Mouse (Mus musculus): Measurements from ENCODE around the gene Olfr1123. TPM values are rescaled to one million over a fixed set of nuclear protein-coding genes. Genes with fewer than 3 reads are reported as not detected.

Gene Olfr1123
- polyA plus RNA-seq (2015; fragmentation: Illumina TruSeq; extraction: RNeasy Lipid Tissue Mini Kit (QIAGEN cat#74804); ENCODE audit: insufficient read depth, low replicate concordance), result not detected

DNA sequence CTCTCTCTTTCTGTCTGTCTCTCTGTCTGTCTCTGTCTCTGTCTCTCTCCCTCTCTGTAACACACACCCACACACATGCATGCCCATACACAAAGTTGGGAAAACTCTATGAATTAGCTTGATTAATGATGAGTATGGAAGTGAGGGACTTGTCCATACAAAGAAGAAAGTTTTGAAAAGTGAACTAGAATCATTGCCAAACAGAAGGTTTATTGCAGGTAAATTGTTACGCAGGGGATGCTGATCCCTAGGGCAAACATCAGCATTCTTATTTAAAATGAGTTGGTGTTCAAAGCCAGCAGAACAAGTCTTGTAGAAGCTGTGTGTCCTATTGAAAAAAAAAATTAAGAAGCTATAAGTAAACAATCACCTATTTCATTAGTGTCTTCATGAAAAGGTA lies at the start of gene Olfr1123:
Olfr1123 (plus strand) TSS at position 301 of the 400 bp plus-strand sequence.

DNA sequence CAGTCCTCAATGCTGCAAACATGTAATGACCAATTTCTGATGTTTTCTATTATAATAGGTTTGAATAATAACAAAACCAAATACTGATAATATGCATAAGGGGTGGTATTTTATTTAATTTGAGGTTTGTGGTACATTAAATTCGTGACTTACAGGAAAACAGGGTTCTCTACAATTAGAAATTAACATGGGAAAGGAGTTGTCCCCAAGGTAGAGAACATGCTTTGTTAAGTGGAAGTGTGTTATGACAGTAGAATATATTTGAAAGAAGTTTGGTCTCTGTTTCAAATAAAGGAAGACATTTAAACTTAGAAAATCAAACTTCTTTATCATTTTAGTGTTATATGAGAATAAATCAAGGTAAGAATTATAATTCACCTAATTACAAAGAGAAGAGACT lies 46.8 kb upstream of the Olfr1123 start, which contains the start of gene Olfr1121:
Olfr1121 (plus strand) TSS at position 301 of the 400 bp plus-strand sequence.

DNA sequence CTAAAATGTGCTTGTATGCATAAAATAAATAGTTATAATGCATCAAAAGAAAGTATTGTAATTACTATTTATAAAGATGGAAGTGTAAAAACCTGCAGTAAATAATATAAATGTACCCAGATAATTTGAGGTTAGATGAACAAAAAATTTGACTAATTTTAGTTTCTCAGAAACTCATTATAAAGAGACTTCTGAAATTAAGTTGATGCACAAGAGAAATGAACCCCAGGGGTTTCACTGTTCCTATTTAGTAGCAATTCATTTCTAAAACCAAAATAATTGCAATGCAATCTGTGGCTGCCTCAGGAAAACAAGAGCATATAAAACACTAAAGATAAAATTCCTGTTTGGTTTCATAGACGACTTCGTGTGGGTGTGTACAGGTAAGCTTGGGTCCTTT lies 30.9 kb upstream of the Olfr1123 start, which contains the start of gene Olfr1122:
Olfr1122 (plus strand) TSS at position 301 of the 400 bp plus-strand sequence.

DNA sequence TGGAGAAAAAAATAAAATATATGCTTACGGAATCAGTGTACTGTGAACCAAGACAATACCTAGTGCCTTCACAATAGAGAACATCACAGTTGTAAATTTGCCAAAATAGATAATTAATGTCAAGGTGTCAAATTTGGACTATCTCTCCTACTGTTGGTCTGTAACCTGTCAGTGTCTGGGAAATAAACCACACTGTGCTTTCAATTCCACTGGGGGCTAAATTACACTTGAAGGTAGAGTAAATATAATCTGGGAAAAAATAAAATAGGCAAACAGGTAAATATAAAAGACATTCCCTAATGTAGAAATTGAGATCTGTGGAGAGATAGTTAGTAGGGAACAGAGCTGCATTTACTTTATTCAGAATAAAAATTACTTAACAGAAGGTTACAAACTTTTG lies 13.5 kb downstream of the Olfr1123 start, which contains the start of gene Olfr1124:
Olfr1124 (plus strand) TSS at position 301 of the 400 bp plus-strand sequence.

DNA sequence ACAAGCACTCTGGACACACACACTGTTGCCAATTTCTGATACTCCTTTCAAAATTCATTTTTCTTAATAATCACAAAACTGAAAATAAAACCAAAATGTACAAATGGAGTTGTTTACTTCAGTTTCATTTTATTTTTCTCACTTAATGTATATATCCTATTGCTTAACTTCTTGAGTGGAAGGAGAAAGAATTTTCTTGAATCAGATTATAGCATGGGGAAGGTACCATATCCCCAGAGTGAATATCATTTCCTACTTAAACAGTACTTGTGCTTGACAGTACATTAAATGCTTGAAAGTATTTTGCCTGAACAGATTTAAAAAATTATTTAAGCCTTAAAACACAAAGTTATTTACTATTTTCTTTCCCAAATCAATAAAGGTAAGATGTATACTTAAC lies 37.2 kb downstream of the Olfr1123 start, which contains the start of gene Olfr1126:
Olfr1126 (plus strand) TSS at position 301 of the 400 bp plus-strand sequence.

Other genes with a start within 250 kb of the Olfr1123 start
- not detected for gene Olfr1112, start 228.8 kb upstream of the Olfr1123 start, polyA plus RNA-seq (2015; fragmentation: Illumina TruSeq; extraction: RNeasy Lipid Tissue Mini Kit (QIAGEN cat#74804); ENCODE audit: insufficient read depth, low replicate concordance)
- not detected for gene Olfr1113, start 207.7 kb upstream of the Olfr1123 start, polyA plus RNA-seq (2015; fragmentation: Illumina TruSeq; extraction: RNeasy Lipid Tissue Mini Kit (QIAGEN cat#74804); ENCODE audit: insufficient read depth, low replicate concordance)
- gene Olfr1115, start 168.6 kb upstream of the Olfr1123 start, polyA plus RNA-seq (2015; fragmentation: Illumina TruSeq; extraction: RNeasy Lipid Tissue Mini Kit (QIAGEN cat#74804); ENCODE audit: insufficient read depth, low replicate concordance), result not detected
- gene Olfr1116, start 149.1 kb upstream of the Olfr1123 start, polyA plus RNA-seq (2015; fragmentation: Illumina TruSeq; extraction: RNeasy Lipid Tissue Mini Kit (QIAGEN cat#74804); ENCODE audit: insufficient read depth, low replicate concordance), result not detected
- not detected for gene Olfr1118, start 109.1 kb upstream of the Olfr1123 start, polyA plus RNA-seq (2015; fragmentation: Illumina TruSeq; extraction: RNeasy Lipid Tissue Mini Kit (QIAGEN cat#74804); ENCODE audit: insufficient read depth, low replicate concordance)
- gene Olfr1120, start 61.8 kb upstream of the Olfr1123 start, polyA plus RNA-seq (2015; fragmentation: Illumina TruSeq; extraction: RNeasy Lipid Tissue Mini Kit (QIAGEN cat#74804); ENCODE audit: insufficient read depth, low replicate concordance), result not detected
- not detected for gene Olfr1121, start 46.7 kb upstream of the Olfr1123 start, polyA plus RNA-seq (2015; fragmentation: Illumina TruSeq; extraction: RNeasy Lipid Tissue Mini Kit (QIAGEN cat#74804); ENCODE audit: insufficient read depth, low replicate concordance)
- gene Olfr1122, start 30.8 kb upstream of the Olfr1123 start, polyA plus RNA-seq (2015; fragmentation: Illumina TruSeq; extraction: RNeasy Lipid Tissue Mini Kit (QIAGEN cat#74804); ENCODE audit: insufficient read depth, low replicate concordance), result not detected
- not detected for gene Olfr1124, start 13.6 kb downstream of the Olfr1123 start, polyA plus RNA-seq (2015; fragmentation: Illumina TruSeq; extraction: RNeasy Lipid Tissue Mini Kit (QIAGEN cat#74804); ENCODE audit: insufficient read depth, low replicate concordance)
- not detected for gene Olfr1126, start 37.3 kb downstream of the Olfr1123 start, polyA plus RNA-seq (2015; fragmentation: Illumina TruSeq; extraction: RNeasy Lipid Tissue Mini Kit (QIAGEN cat#74804); ENCODE audit: insufficient read depth, low replicate concordance)
- gene Pramel7, start 80.5 kb downstream of the Olfr1123 start, polyA plus RNA-seq (2015; fragmentation: Illumina TruSeq; extraction: RNeasy Lipid Tissue Mini Kit (QIAGEN cat#74804); ENCODE audit: insufficient read depth, low replicate concordance), result not detected
- not detected for gene Pramel6, start 89.9 kb downstream of the Olfr1123 start, polyA plus RNA-seq (2015; fragmentation: Illumina TruSeq; extraction: RNeasy Lipid Tissue Mini Kit (QIAGEN cat#74804); ENCODE audit: insufficient read depth, low replicate concordance)
- gene Olfr153, start 115.2 kb downstream of the Olfr1123 start, polyA plus RNA-seq (2015; fragmentation: Illumina TruSeq; extraction: RNeasy Lipid Tissue Mini Kit (QIAGEN cat#74804); ENCODE audit: insufficient read depth, low replicate concordance), result not detected
- gene Olfr1128, start 128.9 kb downstream of the Olfr1123 start, polyA plus RNA-seq (2015; fragmentation: Illumina TruSeq; extraction: RNeasy Lipid Tissue Mini Kit (QIAGEN cat#74804); ENCODE audit: insufficient read depth, low replicate concordance), result not detected
- gene Olfr1129, start 157.3 kb downstream of the Olfr1123 start, polyA plus RNA-seq (2015; fragmentation: Illumina TruSeq; extraction: RNeasy Lipid Tissue Mini Kit (QIAGEN cat#74804); ENCODE audit: insufficient read depth, low replicate concordance), result not detected
- not detected for gene Olfr1130, start 189.6 kb downstream of the Olfr1123 start, polyA plus RNA-seq (2015; fragmentation: Illumina TruSeq; extraction: RNeasy Lipid Tissue Mini Kit (QIAGEN cat#74804); ENCODE audit: insufficient read depth, low replicate concordance)
- not detected for gene Olfr1131, start 210.5 kb downstream of the Olfr1123 start, polyA plus RNA-seq (2015; fragmentation: Illumina TruSeq; extraction: RNeasy Lipid Tissue Mini Kit (QIAGEN cat#74804); ENCODE audit: insufficient read depth, low replicate concordance)
- gene Olfr1132, start 220.9 kb downstream of the Olfr1123 start, polyA plus RNA-seq (2015; fragmentation: Illumina TruSeq; extraction: RNeasy Lipid Tissue Mini Kit (QIAGEN cat#74804); ENCODE audit: insufficient read depth, low replicate concordance), result not detected
- gene Olfr1133, start 230.7 kb downstream of the Olfr1123 start, polyA plus RNA-seq (2015; fragmentation: Illumina TruSeq; extraction: RNeasy Lipid Tissue Mini Kit (QIAGEN cat#74804); ENCODE audit: insufficient read depth, low replicate concordance), result not detected
- gene Olfr1134, start 241.8 kb downstream of the Olfr1123 start, polyA plus RNA-seq (2015; fragmentation: Illumina TruSeq; extraction: RNeasy Lipid Tissue Mini Kit (QIAGEN cat#74804); ENCODE audit: insufficient read depth, low replicate concordance), result not detected